Mouse (Mus musculus): Measurements from ENCODE around the gene Gm4131.

DNA sequence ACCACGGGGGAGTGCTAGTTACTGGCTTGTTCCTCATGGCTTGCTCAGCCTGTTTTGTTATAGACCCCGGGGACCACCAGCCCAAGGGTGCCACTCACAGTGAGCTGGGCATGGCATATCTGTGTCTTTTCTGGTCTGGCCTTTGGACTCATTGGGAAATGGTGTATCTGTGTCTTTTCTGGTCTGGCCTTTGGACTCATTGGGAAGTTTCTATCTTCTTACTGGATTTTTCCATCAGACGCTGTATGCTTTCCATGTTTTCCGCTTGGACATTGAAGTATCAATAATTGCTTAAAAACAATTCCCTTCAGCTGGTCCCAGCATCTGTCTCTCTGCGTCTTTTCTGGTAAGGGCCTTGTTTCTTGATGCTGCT lies 98.0 kb downstream of the Gm4131 start:
- no peak for TF ChIP-seq POLR2A (IDR thresholded peaks at IDR 0.05; ENCODE audit: low read depth, low read length)
- no peak for TF ChIP-seq CTCF (conservative IDR thresholded peaks at IDR 0.05; ENCODE audit: insufficient read depth, insufficient read length, low read depth, low read length)

Data from kidney, adult 2 months (tissue).